Mouse (Mus musculus) layer of hippocampus, adult 11-12 months (tissue): ENCODE measurements around the gene Ptpa.

ENCODE experiments used
- DNase-seq: peaks from one replicate; pipeline ENCODE4 v3.0.0; 2022; ENCODE audit warnings: low spot score

Gene Ptpa

DNA sequence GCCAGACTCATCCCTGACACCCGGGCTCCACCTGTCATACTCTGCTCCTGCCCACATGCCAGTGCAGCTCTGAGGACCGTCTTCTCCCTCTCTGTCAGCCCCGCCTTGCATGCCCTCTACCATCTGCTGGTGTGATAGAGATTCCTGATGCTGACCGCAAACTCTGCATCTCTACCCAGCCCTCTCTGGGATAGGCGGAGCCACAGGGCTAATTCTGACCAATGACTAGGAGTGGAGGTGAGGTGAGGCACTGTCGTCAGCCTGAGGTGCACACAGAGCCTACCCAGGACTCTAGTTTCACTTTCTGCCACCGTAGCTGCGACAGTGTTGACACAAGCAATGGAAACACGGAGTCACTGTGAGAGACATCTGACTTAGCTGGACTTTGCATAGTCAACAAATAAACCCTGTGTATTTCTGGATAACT, 48.1 kb downstream of the Ptpa start:
- peak; percentile 54 for DNase-seq

DNA sequence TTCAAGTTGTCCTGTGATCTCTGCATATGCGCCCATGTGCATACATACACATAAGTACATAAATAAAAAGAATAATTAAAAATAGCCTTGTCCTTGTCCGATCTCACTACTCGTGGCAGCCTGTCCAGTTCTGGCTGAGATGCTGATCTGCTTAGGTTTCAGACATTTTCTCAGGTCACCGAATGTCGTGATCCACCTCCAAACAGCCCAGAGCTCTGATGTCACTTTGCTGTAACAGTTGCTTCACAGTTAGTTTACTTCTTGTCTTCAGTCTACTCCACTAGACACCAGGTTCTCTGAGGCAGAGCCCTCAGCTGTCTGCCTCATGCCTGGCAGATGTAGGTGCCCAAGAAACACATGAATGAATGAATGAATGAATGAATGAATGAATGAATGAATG, 48.6 kb downstream of the Ptpa start:
- DNase-seq: no peak

- no peak for DNase-seq
Measured at GRCm38 (mm10) chr2:30466787-30467186, 50.9 kb downstream of the Ptpa start.

DNA sequence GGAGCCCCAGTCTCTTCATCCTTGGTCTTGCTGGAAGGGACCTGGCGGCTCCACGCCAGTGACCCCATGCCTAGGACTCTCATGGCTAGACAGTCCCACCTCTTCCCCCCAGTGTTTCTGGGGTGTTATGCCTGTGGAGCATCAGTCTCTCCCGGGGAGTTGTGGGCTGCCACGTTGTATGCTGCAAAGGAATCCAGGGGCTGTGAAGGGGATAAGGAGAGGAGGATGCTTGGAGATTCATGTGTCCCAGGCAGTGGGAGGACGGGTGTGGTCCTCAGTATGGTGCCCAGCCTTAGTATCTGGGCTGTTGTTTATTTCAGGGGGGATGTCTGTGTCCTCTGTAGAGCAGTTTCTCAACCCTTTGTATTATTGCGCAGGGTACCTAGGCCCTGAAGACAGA, 53.2 kb downstream of the Ptpa start:
- DNase-seq: no peak

DNA sequence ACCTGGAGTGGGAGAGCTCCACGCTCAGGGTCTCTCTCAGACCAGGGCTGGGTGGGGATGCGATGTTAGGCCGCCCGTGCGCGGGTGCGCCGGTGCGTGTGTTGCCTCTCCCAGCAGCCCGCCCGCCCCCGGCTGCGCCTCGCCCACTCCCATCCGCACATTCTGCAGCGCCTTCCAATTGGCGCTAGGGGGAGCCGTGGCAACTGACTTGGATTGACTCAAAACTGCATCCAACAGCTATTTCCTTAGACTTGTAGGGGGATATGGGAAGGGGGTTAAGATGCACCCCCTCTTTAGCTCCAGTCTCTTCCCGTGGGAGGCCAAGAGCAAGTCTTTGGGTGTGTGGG, 53.9 kb downstream of the Ptpa start:
- peak; percentile 84 for DNase-seq

GRCm38 (mm10) chr2:30470143-30470946, 54.5 kb downstream of the Ptpa start:
- DNase-seq: peak; percentile 57

- no peak for DNase-seq
Measured at GRCm38 (mm10) chr2:30471051-30471450, 55.2 kb downstream of the Ptpa start.

DNA sequence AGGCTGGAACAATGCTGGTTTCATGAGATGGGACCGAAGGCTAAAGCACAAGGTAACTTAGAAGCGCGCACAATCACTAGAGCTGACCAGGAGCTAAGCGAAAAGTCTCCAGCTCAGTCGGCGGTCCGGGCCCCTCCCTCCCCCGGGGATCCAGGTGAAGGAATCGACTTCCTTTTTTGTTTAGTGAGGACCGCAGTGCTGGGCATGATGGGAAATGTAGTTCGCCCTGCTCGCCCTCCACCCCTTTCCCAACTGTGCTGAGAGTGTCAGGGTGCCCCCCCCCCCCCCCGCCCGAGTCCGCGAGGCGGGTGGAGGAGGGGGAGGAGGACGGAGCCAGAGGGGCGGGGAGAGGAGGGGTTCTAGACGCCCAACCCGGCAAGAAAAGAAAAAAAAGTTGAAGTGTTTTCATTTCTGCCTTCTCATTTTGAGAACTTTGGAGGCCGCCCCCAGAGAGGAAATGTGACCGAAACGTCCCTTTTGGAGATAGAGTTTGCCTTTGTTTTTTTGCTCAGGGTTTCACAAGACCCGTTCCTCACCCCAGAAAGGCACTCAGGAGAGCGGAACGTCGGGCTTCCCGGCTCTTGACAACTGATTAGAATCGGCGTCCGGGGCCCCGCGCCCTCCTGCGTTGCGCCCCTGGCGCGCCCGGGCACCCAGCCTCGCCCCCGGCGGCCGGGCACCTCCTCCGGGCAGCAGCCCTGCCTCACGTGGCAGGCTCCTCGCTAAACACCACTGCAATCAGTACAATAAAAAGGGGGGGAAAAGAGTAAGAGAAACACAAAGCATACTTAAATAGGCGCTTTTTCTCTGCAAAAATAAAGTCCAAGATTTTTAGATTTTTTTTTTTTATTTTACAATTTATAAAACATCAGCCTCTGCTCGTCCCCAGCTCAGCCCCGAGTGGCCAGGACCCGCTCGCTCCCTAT, 56.2 kb downstream of the Ptpa start:
- DNase-seq: peak; percentile 78

GRCm38 (mm10) chr2:30472731-30473351, 57.0 kb downstream of the Ptpa start:
- DNase-seq: peak; percentile 37

- no peak for DNase-seq
Measured at GRCm38 (mm10) chr2:30473431-30474031, 57.7 kb downstream of the Ptpa start.

DNA sequence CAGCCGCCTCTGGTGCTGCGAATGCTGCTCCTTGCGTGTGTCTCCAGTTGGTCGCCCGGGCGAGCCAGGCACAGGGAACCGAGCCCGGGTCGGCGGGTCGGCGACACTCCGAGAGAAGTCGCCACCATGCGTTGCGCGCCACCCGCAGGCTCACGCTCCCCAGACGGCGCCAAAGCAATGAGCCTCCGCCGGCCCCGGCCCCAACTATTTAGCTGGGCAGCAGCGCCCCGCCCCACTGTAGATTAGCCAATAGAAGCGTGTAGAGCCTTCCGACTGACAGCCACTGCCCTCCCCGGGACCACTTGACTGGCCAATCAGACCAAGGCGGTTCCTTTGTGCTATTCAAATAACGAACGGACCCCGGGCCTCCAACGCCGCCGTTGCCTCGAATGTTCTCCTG, 58.2 kb downstream of the Ptpa start, which contains the start of gene Ier5l:
Gene Ier5l, minus strand, starts transcription at position 181 of the 400 bp plus-strand sequence.
- DNase-seq: peak; percentile 94

- no peak for DNase-seq
Measured at GRCm38 (mm10) chr2:30474776-30475175, 58.9 kb downstream of the Ptpa start.

GRCm38 (mm10) chr2:30475457-30475856, 59.6 kb downstream of the Ptpa start:
- DNase-seq: no peak

DNA sequence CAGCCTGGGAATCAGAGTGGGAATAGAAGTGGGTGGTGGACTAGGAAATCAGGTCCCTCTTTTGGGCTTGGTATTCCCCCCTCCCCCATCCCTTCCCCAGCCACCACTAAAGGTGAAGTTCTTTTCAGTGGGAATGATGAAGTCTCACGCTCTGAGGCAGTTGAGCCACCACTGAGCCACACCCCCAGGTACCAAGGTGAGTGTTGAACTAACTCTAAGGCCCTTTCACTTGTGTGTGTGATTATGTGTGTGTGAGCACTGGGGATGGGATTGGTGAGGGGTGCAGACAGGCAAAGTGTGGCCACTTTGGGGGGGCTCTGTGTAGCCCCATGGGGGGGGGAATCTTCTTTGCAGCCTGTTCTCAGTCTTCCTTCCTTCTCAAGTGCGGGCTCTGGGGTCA, 60.4 kb downstream of the Ptpa start:
- DNase-seq: no peak

- DNase-seq: no peak
Measured at GRCm38 (mm10) chr2:30478526-30478925, 62.7 kb downstream of the Ptpa start.

DNA sequence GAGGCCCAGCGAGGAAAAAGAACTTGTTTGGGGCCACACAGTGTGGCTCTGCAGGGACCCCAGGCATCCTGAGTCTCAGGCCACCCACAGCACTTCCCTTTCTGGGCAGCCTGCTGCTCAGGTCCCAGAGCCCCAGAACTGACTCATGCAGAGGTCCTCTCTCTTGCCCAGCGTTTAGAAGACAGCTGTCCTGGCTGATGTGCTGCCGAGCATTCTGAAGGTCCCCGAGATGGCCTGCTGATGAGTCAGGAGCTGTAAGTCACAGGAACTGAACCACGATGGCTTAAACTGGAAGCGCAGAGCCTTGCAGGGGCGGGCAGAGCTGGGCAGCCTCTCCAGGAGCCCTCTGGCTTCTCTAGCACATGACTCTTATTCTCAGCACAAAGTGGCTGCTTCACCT, 71.8 kb downstream of the Ptpa start:
- no peak for DNase-seq

DNA sequence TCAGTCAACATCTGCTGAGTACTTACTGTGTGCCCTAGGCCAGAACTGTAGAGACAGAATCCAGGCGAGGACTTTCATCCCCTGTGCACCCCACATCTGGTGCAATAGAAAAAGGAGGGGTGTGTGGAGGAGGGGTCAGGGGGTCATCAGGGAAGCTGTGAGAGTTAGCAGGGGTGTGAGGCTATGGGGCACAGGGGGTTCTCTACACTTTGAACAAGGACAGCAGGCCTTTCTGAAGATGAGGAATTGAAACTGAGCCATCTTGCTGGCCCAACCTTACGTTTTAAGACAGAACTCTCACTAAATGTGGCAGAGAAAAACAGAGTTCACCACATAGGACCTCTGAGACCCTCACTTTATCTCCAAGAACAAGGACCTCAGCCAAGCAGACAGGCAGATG, 74.5 kb downstream of the Ptpa start:
- DNase-seq: no peak

DNA sequence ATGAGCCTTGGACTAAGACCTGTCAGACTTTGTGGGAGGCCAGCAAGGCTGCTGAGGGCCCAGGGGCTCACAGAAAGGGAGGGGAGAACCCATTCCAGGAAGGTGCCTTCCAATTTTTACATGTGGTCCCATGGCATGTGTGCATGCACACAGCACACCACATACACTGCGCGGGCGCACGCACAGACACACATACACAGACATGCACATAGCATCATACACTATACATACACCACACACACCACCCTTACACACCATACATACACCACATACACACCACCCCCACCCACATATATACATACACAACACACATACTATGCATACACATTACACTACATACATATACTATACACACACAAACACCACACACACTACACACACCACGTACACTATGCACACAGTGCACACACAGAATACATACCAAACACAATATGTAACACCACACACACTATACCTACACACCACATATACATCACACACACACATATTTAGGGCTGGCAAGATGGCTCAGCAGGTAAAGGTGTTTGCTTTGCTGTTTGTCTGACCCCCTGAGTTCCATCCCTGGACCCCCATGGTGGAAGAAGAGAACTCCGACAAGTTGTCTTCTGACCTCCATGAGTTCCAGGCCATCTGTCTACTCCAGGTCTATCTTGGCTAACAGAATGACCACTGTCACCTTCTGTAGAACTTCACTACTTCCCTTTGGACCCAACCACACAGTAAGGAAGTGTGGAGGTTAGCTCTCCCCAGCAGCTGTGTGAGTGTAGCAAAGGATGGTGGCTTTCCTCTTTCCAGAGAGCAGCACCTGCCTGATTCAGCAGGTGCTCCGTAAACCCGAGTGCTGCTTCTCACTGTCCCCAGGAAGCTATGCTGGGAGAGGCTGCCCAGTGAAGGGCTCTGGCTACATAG, 79.4 kb downstream of the Ptpa start:
- no peak for DNase-seq

DNA sequence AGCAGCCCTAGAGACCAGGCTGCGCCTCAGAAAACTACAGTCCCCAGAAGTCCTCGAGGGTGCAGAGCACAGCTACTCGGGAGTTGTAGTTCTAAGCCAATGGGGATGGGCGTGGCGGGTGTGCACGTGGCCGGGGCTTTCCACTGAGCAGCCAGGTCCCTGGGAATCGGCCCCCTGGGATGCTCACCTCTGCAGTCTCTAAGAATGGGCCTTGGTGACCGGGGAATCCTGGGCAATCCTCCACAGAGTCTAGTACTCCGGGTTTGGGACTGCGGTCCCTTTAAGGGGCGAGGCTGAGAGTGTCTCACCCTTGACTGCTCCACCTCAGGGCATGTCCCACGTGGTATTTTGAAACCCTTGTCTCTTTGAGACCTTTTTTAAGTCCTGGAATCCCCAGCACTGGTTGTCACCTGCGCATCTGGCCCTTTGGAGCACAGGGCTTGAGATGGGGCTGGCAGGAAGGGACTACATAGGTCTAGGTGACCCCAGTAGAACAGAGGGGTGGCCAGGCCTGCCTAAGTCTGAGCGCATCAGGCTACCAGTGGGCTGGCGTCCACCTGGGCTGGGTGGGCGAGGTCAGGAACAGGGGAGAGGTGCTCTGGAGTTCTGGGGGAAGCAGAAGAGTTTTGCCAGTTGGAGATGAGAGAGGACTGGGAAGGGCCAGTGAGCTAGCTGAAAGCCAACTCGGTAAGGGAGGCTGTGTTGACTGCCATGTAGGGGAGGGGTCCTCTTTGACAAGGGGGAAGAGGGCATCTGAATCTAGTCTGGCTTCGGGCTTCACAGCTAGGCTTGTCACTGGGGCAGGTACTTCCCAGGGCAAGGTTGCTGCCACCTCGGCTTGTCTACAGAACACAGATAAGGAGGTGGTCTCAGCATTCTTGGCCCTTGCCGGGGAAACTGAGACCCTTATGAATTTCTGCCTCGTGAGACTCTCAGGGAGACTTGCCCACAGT, 80.3 kb downstream of the Ptpa start:
- peak; percentile 69 for DNase-seq
